Mouse (Mus musculus): ENCODE measurements around the gene Prss28.

Prss28 gene

DNA sequence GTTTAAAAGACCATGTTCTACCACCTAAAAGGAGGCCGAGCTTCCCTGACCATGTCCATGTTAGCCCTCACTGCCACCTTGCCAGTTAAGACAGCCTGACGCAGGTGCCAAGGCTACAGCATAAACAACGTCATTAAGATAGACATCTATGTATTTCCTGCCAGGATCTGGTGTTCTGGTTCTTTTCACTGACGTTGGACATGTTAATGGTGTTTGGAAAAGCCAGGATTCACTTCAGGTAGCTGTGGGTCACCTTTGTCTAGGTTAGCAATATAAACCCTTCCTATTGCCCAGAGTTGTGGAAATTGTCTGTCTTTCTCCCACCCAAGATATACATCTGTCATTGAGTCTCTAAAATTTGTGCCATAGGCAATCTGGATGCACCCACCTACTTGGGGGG, at the start of gene Prss28:
TSS of gene Prss28 (plus strand) at position 301 of the 400 bp plus-strand sequence.
- DNase-seq (ENCODE audit: low spot score in 2 of 2), result no peak

DNA sequence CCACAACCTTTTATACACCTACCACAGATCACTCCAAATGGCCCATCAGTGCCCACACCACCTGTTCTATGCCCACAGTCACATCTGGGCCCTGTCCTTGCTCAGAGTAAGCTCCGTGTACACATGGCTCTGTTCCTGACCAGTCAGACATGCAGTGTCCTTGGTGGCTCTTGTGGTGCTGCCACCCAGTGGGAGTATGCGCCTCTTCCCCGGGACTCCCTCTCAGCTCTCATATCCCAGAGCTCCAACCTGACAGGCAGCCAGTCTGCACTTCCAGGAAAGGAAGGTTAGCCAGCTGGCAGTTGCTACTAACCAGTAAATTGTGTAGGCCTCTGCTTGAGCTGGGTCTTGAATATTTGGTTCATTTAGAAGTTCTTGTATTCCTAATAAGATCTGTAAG, 44.0 kb upstream of the Prss28 start:
- DNase-seq (ENCODE audit: low spot score in 2 of 2), result no peak

DNA sequence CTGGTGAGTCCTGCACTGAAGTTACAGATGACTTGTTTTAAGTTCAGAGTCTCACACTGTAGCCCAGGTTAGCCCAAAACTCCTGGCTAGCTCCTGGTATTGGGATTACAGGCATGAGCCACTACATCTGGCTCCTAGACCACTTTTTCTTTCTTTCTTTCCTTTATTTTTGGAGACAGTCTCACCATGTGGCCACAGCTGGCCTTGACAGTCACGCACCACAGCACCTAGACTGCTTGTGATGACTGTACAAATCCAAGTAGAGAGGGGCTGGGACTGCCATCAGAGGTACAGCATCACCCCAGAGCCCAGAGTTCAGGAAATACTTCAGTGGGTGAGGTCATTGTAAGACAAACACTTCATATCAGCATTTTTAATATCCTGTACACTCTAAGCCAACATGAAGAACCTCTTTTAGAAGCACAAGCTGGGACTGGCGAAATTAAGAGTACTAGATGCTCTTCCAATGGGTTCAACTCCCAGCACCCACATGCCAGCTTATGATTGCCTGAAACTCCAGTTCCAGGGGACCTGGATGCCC, 37.6 kb upstream of the Prss28 start:
- DNase-seq (ENCODE audit: low spot score in 2 of 2), result no peak

DNA sequence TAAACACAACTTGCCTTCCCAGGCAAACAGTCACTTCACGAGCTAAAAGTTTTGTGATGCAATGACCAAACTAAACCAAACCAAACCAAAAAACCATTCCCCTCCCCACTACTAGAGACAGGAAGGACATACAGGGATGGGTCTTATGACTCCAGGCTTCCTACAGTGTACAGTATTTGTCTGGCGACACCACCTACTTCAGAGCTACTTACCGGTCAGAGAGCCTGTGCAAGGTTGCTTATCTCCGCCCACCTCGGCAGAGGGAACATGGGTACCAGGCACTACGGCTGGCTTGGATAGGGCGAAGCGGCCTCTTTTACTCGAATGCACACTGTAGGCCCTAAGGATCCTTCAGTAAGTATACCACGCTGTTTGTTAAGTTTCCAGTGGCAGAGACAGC, 36.1 kb upstream of the Prss28 start:
- no peak for DNase-seq (ENCODE audit: low spot score in 2 of 2)

DNA sequence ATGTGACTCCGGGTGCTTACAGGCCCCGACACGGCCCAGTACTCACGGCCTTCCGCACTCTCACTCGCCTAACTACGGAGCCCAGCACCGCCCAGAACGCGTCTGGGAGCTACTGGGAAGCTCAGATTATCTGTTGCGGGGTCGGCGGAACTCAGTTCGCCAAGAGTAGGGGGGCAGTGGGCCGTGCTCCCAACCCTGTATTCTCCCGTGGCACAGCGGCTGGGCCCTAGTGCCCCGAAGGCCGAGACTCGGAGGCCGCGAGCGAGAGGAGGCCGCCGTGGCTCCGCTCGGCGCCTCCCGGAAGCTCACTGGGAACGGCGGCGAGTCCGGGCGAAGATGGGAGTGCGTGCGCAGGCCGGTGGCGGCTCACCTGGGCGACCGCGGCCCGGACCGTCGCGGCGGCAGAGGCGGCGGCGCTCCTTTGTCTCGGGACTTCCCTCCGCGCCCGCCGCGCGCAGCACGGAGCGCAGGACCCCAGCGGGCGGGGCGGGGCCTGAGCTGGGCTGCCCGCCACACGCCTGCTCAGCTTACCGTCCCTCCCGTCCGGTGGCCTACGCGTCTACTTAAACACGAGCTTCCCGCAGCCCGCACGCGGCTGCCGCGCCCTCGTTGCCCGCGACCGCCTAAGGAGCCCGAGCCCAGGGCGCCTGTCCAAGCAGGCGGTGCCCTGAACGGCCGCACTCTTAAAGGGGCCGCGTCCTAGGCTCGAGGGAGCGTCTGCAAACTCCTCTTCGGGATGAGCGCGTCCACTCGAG, 35.3 kb upstream of the Prss28 start:
- DNase-seq (ENCODE audit: low spot score in 2 of 2), result peak; percentile 90 to 94

DNA sequence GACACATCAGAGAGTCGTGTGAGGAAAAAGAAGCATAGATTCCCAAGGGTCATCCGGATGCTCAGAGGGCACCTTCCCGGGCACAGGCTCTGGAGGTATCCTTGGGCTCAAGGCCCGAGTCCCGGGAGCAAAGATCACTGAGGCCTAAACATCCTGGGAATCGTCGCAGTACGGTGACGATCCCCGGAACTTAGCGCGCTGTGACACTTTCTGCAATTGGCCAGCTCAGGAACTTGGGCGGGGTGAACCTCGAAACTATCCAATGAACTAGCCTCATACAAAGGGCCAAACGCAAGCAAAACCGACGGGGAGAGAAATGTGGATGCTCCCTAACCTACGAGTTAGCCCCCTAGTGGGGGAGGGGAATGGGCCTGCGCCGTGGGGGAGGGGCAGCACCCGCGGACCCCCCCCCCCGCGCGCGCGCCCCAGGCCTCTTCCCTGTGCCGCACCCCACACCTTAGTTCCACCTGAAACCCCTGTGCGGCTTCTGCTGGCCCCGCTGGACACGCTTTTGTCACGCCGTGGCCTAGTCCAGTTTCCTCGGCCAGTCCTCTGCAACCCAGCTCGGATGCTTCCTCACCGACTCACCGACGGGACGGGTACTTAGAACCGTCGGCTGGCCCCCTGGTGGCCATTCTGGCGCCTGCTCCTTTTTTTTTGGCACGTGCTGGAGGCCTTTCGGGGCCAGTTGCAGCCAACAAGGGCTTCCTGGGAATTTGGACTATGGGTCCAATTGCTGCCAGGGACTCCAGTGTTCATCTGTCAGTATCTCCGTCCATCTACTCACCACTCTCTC, 34.5 kb upstream of the Prss28 start:
- DNase-seq (ENCODE audit: low spot score in 2 of 2), result peak; percentile 97 to 98

DNA sequence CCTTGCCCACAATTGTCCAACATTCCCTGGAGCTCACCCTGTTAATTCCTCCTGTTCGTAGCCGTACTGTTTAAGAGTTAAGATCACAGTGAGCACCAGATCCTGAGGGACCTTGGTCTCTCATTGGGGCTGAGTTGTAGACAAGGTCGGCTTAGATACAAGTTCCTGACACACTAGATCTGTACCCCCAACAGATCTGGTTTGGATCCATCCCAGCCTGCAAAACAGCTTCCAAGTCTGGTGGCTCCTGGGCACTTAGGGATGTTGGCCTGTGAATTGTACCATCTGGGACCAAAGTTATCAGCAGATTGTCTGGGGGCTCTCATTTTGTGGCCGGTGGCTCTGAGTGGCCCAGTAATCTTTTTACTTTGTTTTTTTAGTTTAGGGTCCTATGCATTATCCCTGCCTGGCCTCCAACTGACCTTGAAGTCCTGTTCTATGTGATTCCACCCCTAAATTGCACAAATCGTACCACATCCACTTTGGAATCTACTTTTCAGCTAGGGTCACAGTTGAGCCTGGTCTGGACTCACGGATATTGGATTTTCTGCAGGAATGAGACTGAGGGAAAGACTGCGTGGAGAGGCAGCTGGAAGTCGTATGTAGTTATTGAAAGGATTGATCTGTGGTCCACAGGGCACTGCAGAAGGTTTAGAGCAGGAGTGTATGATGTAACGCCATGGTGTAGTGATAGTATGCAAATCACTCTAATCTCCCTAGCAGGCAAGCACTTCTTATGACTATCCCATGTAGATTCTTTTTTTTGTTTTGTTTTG, 33.7 kb upstream of the Prss28 start, which contains the start of gene Ube2i:
TSS of gene Ube2i (minus strand) at position 52 of the 776 bp plus-strand sequence.
- no peak for DNase-seq (ENCODE audit: low spot score in 2 of 2)

DNA sequence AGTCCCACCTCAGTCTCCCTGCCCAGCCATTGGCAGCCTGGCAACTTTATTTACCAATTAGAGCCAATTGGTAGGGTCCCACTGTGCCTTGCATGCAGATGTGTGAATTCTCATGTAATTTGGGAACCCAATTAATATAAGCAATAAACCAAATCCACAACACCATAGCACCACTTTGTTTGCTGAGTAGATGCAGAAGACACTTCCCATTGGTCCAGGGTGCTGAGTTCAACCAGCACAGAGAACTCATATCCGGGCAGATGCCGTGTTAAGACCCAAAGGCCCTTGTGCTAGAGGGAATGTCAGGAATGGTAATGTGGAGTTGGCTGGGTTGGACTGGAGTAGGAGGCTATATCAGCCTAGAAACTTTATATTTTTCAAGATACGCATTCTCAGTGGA, 32.6 kb upstream of the Prss28 start:
- no peak for DNase-seq (ENCODE audit: low spot score in 2 of 2)

DNA sequence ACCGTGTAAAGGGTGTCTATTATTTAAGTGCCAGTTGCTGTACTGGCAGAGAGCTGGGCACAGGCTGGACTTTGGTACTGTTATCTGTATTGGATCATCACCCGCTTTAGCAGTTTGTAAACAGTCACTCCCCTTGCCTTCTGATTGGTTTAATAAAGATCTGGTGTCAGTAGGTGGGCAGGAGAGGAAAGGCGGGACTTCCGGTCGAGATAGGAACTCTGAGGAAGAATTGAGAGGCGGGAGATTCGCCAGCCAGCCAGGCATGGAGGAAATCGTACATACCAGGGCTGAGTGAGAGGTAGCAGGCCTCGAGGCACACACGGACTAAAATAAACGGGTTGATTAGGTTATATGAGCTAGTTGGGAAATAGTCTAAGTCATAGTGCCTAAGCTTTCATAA, 26.3 kb upstream of the Prss28 start:
- DNase-seq (ENCODE audit: low spot score in 2 of 2), result no peak

DNA sequence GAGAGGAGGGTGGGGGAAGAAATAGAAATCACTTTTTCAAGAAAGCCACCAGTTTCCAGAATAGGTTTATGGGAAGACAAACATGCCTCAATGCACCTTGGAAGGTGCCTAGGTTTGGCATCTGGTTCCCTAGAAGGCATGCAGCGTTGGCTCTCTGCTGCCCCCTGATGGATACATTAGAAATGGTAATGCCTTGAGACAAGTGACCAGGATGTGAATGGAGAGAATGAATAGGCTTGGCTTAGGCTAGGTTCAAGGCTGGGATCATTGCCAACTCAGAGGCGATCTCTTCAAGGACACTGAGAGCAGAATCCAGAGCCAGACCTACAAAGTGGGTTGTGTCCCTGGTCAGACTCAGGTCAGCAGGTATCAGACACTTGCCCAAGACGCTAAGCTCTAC, 23.4 kb upstream of the Prss28 start:
- DNase-seq (ENCODE audit: low spot score in 2 of 2), result peak in 1 of 2 experiments; percentile 40

DNA sequence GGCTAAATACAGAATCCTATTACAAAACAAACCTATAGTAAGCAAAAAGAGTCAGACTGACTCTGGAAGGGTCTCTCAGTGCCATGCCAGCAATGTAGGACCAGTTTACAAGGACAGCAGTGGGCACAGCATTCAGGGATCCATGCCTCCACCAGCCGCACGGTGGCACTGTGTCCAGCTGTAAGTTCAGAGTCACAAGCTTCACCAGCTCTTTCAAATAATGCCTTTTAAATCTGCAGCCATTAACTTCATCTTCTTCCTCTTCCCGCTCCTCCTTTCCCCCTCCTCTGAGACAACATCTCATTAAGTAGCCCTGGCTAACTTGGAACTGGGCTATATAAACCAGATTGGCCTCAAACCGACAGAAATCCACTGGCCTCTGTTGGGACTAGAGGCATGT, 19.6 kb upstream of the Prss28 start:
- DNase-seq (ENCODE audit: low spot score in 2 of 2), result peak in 1 of 2 experiments; percentile 32

DNA sequence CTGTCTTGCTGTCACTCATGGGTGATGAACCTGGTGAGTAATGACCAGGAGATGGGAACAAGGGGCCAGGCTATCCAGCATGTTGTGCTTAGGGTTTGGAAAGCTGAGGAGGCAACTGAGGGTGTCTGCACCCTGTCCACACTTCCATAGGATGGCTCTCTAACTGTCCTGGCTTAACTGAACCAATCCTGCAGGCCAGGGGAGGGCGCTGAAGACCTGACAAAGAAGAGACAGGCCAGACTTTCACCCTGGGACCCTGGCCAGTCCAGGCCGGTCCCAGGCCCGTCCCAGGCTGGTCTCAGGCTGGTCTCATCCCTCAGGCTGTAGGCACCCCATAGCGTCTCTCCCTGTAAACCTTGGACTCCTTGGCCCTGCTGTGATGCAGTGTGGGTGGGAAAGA, 18.0 kb upstream of the Prss28 start:
- DNase-seq (ENCODE audit: low spot score in 2 of 2), result no peak

DNA sequence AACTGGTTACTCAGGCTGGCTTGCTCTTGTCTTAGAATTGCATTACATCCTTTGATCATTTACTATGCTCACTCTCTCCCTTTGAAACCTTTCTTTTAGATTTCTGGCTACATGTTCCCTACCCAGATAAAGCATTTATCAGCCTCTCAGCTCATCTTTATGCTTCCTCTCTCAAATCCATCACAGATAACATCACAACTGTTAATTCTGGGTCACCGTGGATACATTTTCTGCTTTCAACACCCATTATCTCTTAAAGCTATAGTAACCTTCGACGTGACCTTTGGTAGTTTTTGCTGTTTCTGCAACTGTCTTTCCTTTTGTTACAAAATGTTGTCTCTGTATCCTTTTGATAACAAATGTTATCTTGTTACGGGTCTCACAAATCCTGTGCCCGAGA, 15.0 kb upstream of the Prss28 start:
- no peak for DNase-seq (ENCODE audit: low spot score in 2 of 2)

DNA sequence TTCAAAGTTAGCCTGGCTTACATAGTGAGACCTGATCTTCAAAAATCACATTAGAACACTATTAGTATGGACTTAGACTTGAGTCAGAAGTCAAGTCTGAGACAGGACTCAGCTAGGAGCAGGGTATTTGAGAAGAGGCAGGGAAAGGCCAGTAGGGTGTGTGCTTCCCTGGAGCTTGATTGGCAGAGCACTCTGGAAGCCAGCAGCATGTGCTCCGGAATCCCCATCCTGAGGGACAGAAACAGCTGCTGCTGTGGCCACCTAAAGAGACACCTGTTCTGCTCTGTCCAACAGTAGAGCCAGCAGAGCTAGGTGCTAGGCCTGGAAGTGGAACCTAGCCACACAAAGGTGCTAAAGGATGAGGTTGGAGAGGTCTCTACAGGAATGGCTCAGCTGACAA, 14.3 kb upstream of the Prss28 start:
- DNase-seq (ENCODE audit: low spot score in 2 of 2), result no peak

DNA sequence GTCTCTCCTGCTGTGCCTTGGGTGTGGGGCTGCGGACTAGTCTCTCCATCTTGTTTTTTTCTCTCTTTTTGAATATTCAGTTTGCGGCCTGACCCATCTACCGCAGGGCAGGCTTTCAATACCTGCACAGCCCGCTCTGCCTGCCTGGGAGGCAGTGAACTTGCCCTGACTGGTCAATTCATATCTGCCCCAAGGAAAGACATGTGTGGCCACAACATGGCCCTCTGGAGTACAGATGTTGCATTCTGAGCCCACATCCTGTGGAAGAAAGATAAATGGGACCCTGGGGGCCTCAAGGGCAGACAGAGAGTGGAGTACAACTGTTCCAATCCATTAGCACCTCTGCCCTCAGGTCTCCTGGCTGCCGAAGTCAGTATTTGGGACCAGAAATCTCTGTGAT, 10.4 kb upstream of the Prss28 start, which contains the start of gene Prss34:
TSS of gene Prss34 (plus strand) at position 301 of the 400 bp plus-strand sequence.
- no peak for DNase-seq (ENCODE audit: low spot score in 2 of 2)

DNA sequence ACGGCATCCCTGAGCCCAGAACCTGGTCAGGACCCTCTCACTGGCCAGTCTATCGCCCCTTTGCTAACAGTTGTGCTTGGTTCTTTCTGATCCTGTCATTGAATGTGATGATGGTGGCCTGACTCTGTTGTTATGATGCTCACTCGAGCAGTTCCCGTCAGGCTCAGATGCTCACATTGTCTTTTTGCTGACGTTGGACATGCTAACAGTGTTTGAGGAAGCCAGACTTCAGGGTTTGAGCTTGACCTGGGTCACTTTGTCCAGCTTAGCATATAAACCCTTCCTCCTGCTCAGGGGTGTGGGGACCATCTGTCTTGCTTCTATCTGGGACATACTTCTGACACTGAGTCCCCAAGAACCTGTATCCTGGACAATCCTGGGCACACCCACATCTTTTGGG, 9.9 kb downstream of the Prss28 start, which contains the start of gene Prss29:
TSS of gene Prss29 (plus strand) at position 301 of the 400 bp plus-strand sequence.
- DNase-seq (ENCODE audit: low spot score in 2 of 2), result no peak

DNA sequence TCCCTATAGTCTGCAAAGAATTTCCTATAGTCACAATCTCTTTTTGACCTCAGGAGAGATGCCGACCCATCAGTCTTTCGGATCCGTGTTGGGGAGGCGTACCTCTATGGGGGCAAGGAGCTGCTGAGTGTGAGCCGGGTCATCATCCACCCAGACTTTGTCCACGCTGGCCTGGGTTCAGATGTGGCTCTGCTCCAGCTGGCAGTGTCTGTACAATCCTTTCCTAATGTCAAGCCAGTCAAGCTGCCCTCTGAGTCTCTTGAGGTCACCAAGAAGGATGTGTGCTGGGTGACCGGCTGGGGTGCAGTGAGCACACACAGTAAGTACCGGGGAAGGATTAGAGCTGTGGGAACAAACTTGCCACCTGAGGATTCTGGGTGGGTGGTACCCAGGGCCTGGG, 12.4 kb downstream of the Prss28 start:
- no peak for DNase-seq (ENCODE audit: low spot score in 2 of 2)

DNA sequence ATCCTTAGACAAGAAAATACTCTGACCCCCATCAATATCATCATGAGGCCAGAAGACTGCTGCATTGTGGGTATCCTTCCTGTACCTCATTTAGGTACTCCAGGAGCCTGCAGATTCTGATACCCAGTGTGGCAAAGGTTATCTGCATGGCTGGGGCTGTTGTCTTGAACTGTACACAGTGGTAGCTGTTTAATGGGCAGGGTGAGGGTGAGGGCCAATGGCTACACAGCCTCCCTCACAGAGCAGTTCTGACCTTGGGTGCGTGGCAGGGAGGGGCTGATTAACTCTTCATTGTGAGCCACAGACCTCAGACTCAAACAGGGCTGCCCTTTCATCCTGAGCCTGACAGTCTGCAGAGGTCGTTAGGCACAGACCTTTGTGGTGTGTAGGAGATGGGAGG, 14.5 kb downstream of the Prss28 start:
- no peak for DNase-seq (ENCODE audit: low spot score in 2 of 2)

DNA sequence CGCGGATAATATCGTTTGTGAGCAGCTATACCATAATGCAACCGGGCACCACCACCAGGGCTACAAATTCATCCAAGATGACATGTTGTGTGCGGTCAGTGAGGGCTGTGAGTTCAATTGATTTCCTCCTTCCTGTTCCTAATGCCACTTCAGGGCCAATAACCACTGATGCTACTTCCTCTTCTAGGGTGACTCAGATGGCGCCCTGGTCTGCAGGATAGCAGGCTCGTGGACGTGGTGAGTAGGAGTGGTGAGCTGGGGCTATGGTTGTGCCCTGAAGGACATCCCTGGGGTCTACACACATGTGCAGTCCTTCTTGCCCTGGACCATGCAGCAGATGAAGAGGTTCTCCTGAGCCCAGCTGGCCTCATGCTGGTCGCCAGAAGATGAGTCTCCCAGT, 23.9 kb downstream of the Prss28 start:
- no peak for DNase-seq (ENCODE audit: low spot score in 2 of 2)

DNA sequence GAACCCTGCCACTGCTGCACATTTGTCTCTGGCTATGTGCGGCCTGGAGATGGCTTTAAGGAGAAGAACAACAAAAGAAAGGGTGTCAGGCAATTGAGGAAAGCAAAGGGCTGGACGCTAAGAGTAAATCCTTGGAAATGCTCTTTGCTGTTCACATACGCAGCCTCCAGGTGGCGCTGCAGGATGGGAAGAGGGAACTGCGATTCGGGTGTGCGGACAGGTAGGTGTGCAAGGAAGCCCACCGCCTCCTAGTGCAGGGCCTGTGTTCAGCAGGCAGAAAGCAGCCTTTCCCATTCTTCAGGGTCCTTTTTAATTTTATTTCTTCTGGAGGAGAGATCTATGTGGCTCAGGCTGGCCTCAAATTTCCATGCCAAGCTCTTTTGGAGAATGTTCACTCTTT, 25.5 kb downstream of the Prss28 start:
- peak; percentile 41 to 42 for DNase-seq (ENCODE audit: low spot score in 2 of 2)

DNA sequence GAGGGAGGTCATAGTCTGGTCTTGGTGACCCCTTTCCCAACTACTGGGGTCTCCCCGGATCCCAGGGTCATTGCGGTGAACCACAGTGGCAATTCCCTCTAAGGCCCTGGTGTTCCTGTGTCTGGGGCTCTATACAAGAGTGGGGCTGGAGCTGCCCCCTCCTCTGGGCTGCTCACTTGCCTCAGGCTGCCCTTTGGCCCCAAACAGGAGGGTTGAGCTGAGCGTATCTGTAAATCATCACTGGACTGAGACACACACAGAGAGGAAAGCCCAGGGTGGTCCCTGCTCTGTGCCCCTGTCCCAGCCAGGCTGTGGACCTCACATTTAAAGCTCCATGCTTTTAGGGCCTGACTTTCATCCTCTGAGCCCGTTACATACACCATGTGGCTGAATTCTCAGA, 29.8 kb downstream of the Prss28 start:
- no peak for DNase-seq (ENCODE audit: low spot score in 2 of 2)

DNA sequence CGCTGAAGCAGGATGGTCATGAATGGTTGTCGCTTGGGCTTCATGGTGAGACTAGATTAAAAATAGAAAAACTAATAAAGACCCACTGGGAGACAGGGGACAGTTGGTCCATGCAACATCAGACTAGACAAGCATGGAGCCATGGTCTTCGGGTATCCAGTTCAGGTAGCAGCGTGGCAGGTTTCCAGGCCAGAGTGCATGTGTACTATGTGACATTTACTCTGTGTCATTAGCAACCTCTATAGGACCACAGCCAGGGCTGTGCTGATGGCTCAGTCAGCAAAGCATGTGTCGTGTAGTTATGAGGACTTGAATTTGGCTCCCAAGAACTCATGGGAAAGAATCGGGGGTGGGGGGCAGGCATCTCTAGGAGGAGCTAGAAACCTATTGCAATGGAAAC, 31.6 kb downstream of the Prss28 start:
- no peak for DNase-seq (ENCODE audit: low spot score in 2 of 2)
